Mouse (Mus musculus): Measurements from ENCODE around the gene Rcan2.

The Rcan2 gene

DNA sequence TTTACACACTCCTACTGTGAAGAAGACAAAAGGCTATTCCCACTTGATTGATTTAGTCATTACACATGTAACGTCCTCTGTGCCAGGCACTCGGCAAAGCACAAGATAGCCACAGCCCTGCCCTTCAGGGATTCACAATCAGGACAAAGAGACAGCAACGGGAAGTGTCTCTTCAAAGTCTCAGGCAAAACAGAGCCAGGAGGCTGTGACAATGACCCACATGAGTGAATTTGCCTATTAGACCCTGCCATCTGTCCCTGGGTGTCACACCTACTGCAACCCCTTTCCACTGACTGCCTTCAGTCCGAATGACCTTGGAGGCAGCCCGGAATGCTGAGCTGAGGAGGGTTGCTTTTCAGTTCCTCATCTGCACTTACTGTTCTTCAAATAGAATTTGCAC lies 151.1 kb downstream of the Rcan2 start:
- no peaks in the 10 kb centered on the region for H3K9me3 ChIP-seq (ENCODE audit: low read length)
- H3K36me3 ChIP-seq (ENCODE audit: insufficient read depth, low read length) = no peaks in the 10 kb centered on the region
- no peak for TF ChIP-seq POU5F1 (IDR thresholded peaks at IDR 0.05; ENCODE audit: borderline replicate concordance, low read length)
- no peak for TF ChIP-seq CTCF (conservative IDR thresholded peaks at IDR 0.05; ENCODE audit: low read length)
- peak; percentile 45; the same call in 1 of the 2 replicates for TF ChIP-seq NANOG (IDR thresholded peaks at IDR 0.05; ENCODE audit: borderline replicate concordance, low read length)
- H3K4me1 ChIP-seq (replicated peaks; ENCODE audit: low read depth, low read length) = peaks cover 23% of the 10 kb centered on the region
- H3K27me3 ChIP-seq (ENCODE audit: insufficient read depth, low read length) = peaks cover 12% of the 10 kb centered on the region; the same call in 1 of the 2 replicates
- H3K4me3 ChIP-seq (replicated peaks; ENCODE audit: low read length) = no peak overlapping the region

DNA sequence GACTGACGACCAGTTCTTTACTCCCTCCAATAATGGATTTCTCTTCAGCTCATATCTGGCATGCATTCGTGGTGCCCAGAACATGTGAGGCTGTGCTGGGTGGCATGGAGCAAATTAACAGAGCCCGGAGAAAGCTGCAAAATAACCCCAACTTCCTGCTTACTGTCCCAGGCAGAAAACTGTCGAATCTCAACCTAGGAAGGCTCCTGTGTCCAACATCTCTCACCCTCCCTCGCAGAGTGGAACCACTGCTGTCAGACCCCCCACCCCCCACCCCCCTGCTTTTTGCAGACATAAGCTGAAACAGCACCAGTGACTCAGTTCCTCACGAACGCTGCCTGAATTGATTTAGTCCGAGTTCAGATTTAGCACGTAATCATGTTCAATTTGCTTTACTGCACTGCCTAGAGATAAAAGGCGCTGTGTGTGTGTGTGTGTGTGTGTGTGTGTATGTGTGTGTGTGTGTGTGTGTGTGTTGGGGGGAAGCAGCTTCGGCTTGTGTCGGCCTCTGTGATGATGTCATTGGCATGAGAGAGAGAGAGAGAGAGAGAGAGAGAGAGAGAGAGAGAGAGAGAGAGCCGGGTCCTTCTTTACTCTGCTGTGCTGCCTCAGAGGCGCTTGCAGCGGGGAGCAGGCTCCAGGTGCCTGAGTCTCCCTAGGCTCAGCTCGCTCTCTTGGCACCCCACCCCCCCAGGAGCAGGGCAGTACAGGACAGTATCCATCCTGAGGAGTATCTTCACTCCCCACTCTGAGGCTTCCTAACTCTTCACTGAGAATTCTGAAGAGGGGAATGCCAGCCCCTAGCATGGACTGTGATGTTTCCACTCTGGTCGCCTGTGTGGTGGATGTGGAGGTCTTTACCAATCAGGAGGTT lies 151.7 kb downstream of the Rcan2 start:
- no peaks in the 10 kb centered on the region for H3K36me3 ChIP-seq (ENCODE audit: insufficient read depth, low read length)
- peaks cover 23% of the 10 kb centered on the region for H3K4me1 ChIP-seq (replicated peaks; ENCODE audit: low read depth, low read length)
- peak overlapping the region; percentile 39 for H3K4me3 ChIP-seq (replicated peaks; ENCODE audit: low read length)
- TF ChIP-seq NANOG (IDR thresholded peaks at IDR 0.05; ENCODE audit: borderline replicate concordance, low read length) (no peak), CTCF (conservative IDR thresholded peaks at IDR 0.05; ENCODE audit: low read length) (no peak), POU5F1 (IDR thresholded peaks at IDR 0.05; ENCODE audit: borderline replicate concordance, low read length) (no peak)
- no peaks in the 10 kb centered on the region for H3K9me3 ChIP-seq (ENCODE audit: low read length)
- peaks cover 12% of the 10 kb centered on the region; the same call in 1 of the 2 replicates for H3K27me3 ChIP-seq (ENCODE audit: insufficient read depth, low read length)

- peaks cover 12% of the 10 kb centered on the region; the same call in 1 of the 2 replicates for H3K27me3 ChIP-seq (ENCODE audit: insufficient read depth, low read length)
- H3K4me1 ChIP-seq (replicated peaks; ENCODE audit: low read depth, low read length) = peaks cover 23% of the 10 kb centered on the region
- no peaks in the 10 kb centered on the region for H3K9me3 ChIP-seq (ENCODE audit: low read length)
- peak overlapping the region; percentile 39 for H3K4me3 ChIP-seq (replicated peaks; ENCODE audit: low read length)
- TF ChIP-seq POU5F1 (IDR thresholded peaks at IDR 0.05; ENCODE audit: borderline replicate concordance, low read length) (no peak), CTCF (conservative IDR thresholded peaks at IDR 0.05; ENCODE audit: low read length) (no peak)
- no peaks in the 10 kb centered on the region for H3K36me3 ChIP-seq (ENCODE audit: insufficient read depth, low read length)
Measured at GRCm38 (mm10) chr17:43953535-43953918, 152.4 kb downstream of the Rcan2 start.

DNA sequence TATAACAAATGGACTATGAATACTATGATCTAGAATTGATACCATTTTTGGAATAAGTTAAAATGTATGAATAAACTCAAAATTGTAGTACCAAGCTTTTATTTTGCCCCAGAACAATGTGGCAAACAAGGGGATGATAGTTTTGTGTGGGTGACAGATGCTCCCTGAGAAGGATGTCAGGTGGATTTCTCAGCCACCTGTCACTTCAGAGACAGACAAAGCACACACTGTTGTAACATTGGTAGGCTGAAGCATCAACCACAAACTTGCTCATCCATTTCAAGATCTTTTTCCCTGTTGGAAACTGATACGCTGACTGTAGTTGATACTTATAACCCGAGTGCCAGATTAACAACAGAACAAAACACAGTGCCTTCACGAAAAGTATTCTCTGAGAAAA lies 158.6 kb downstream of the Rcan2 start:
- no peaks in the 10 kb centered on the region for H3K4me1 ChIP-seq (replicated peaks; ENCODE audit: low read depth, low read length)
- H3K9me3 ChIP-seq (ENCODE audit: low read length) = no peaks in the 10 kb centered on the region
- peaks cover under 1% of the 10 kb centered on the region; the same call in 1 of the 2 replicates for H3K27me3 ChIP-seq (ENCODE audit: insufficient read depth, low read length)
- no peaks in the 10 kb centered on the region for H3K36me3 ChIP-seq (ENCODE audit: insufficient read depth, low read length)
- H3K4me3 ChIP-seq (replicated peaks; ENCODE audit: low read length) = no peak overlapping the region
- no peak for TF ChIP-seq POU5F1 (IDR thresholded peaks at IDR 0.05; ENCODE audit: borderline replicate concordance, low read length)
- no peak for TF ChIP-seq NANOG (IDR thresholded peaks at IDR 0.05; ENCODE audit: borderline replicate concordance, low read length)
- no peak for TF ChIP-seq CTCF (conservative IDR thresholded peaks at IDR 0.05; ENCODE audit: low read length)

DNA sequence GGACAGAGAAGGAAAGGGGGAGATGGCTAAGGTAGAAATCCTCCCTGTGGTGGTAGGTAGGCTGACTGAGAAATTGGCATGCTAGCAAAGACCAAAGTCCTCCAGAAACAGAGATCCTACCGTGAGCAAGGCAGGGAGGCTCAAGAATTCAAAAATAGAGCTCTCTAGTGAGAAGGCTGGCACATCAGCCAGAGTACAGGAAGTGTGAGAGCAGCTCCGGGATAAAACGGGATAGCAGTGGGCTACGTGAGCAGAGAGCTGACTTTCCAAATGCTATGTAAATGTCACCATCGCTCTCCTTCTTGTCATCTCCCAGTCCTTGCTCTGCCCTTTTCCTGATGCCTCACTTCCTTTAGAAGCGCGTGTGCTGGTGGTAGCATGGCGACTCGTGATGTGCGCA lies 168.8 kb downstream of the Rcan2 start:
- H3K4me3 ChIP-seq (replicated peaks; ENCODE audit: low read length) = no peak overlapping the region
- TF ChIP-seq POU5F1 (IDR thresholded peaks at IDR 0.05; ENCODE audit: borderline replicate concordance, low read length) = no peak
- TF ChIP-seq CTCF (conservative IDR thresholded peaks at IDR 0.05; ENCODE audit: low read length) = no peak
- no peak for TF ChIP-seq NANOG (IDR thresholded peaks at IDR 0.05; ENCODE audit: borderline replicate concordance, low read length)
- no peaks in the 10 kb centered on the region for H3K27me3 ChIP-seq (ENCODE audit: insufficient read depth, low read length)
- H3K4me1 ChIP-seq (replicated peaks; ENCODE audit: low read depth, low read length) = peaks cover 5% of the 10 kb centered on the region; the same call in 1 of the 2 replicates
- H3K9me3 ChIP-seq (ENCODE audit: low read length) = no peaks in the 10 kb centered on the region; the same call in 1 of the 2 replicates
- H3K36me3 ChIP-seq (ENCODE audit: insufficient read depth, low read length) = no peaks in the 10 kb centered on the region

DNA sequence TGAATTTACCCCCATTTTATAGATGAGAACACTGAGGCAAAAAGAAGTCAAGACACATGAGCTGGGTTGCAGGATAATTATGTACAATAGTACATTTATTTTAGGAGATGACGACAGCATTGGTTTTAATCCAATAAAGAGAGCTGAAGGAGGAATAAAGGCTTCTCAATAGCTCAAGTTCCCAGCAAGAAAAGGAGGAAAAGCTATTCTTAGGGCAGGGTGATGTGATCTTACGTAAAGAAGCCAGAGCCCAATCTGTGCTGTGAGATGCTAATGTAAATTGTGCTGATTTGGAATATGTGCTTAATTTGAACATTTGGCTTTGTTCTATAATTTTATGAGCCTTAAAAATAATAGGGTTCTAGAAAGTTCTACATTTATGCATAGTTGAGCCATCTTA lies 176.4 kb downstream of the Rcan2 start:
- H3K4me1 ChIP-seq (replicated peaks; ENCODE audit: low read depth, low read length) = peaks cover 22% of the 10 kb centered on the region
- no peak overlapping the region for H3K4me3 ChIP-seq (replicated peaks; ENCODE audit: low read length)
- TF ChIP-seq NANOG (IDR thresholded peaks at IDR 0.05; ENCODE audit: borderline replicate concordance, low read length) (no peak), CTCF (conservative IDR thresholded peaks at IDR 0.05; ENCODE audit: low read length) (no peak), POU5F1 (IDR thresholded peaks at IDR 0.05; ENCODE audit: borderline replicate concordance, low read length) (no peak)
- H3K36me3 ChIP-seq (ENCODE audit: insufficient read depth, low read length) = no peaks in the 10 kb centered on the region
- H3K27me3 ChIP-seq (ENCODE audit: insufficient read depth, low read length) = no peaks in the 10 kb centered on the region
- H3K9me3 ChIP-seq (ENCODE audit: low read length) = no peaks in the 10 kb centered on the region; the same call in 1 of the 2 replicates

GRCm38 (mm10) chr17:43979925-43980324 lies 178.8 kb downstream of the Rcan2 start:
- peaks cover 23% of the 10 kb centered on the region for H3K4me1 ChIP-seq (replicated peaks; ENCODE audit: low read depth, low read length)
- no peaks in the 10 kb centered on the region for H3K27me3 ChIP-seq (ENCODE audit: insufficient read depth, low read length)
- H3K9me3 ChIP-seq (ENCODE audit: low read length) = no peaks in the 10 kb centered on the region; the same call in 1 of the 2 replicates
- no peak overlapping the region for H3K4me3 ChIP-seq (replicated peaks; ENCODE audit: low read length)
- TF ChIP-seq POU5F1 (IDR thresholded peaks at IDR 0.05; ENCODE audit: borderline replicate concordance, low read length) (no peak), NANOG (IDR thresholded peaks at IDR 0.05; ENCODE audit: borderline replicate concordance, low read length) (no peak), CTCF (conservative IDR thresholded peaks at IDR 0.05; ENCODE audit: low read length) (no peak)
- H3K36me3 ChIP-seq (ENCODE audit: insufficient read depth, low read length) = no peaks in the 10 kb centered on the region

- H3K36me3 ChIP-seq (ENCODE audit: insufficient read depth, low read length) = no peaks in the 10 kb centered on the region
- H3K9me3 ChIP-seq (ENCODE audit: low read length) = no peaks in the 10 kb centered on the region
- peaks cover 23% of the 10 kb centered on the region for H3K4me1 ChIP-seq (replicated peaks; ENCODE audit: low read depth, low read length)
- TF ChIP-seq NANOG (IDR thresholded peaks at IDR 0.05; ENCODE audit: borderline replicate concordance, low read length) (no peak), POU5F1 (IDR thresholded peaks at IDR 0.05; ENCODE audit: borderline replicate concordance, low read length) (no peak), CTCF (conservative IDR thresholded peaks at IDR 0.05; ENCODE audit: low read length) (no peak)
- no peaks in the 10 kb centered on the region for H3K27me3 ChIP-seq (ENCODE audit: insufficient read depth, low read length)
- no peak overlapping the region for H3K4me3 ChIP-seq (replicated peaks; ENCODE audit: low read length)
Measured at GRCm38 (mm10) chr17:43982505-43982904, 181.4 kb downstream of the Rcan2 start.

Measured in E14TG2a.4 (cell line).